Mouse (Mus musculus): ENCODE data around the gene Ms4a2. TPM values are rescaled to one million over a fixed set of nuclear protein-coding genes. Genes with fewer than 3 reads are reported as not detected.

Ms4a2 gene
- polyA plus RNA-seq, 1 experiment from 2014 or later: not detected

GRCm38 (mm10) chr19:11611541-11611945 is 12.0 kb downstream of the Ms4a2 start:
- H3K9ac ChIP-seq (ENCODE audit: low read length): no peak overlapping the region
- 39% methylated on average over 6 of the region's 6 CpGs for WGBS
- ATAC-seq: peak; percentile 62; the same call in 1 of the 2 replicates

GRCm38 (mm10) chr19:11608172-11608571 is 15.3 kb downstream of the Ms4a2 start:
- Histone ChIP-seq H3K4me3 (ENCODE audit: low read depth, low read length) (no peak overlapping the region), H3K27ac (ENCODE audit: low read depth, low read length) (no peak overlapping the region), H3K9ac (ENCODE audit: low read length) (no peak overlapping the region), H3K4me1 (ENCODE audit: control insufficient read depth, insufficient read depth, low read length) (no peaks in the 10 kb centered on the region), H3K36me3 (ENCODE audit: control insufficient read depth, insufficient read depth, low read length) (no peaks in the 10 kb centered on the region), H3K4me2 (ENCODE audit: low read length) (no peak overlapping the region), H3K9me3 (replicated peaks; ENCODE audit: control insufficient read depth, low read length) (no peaks in the 10 kb centered on the region), H3K27me3 (replicated peaks; ENCODE audit: control insufficient read depth, insufficient read depth, low read length) (no peaks in the 10 kb centered on the region)
- DNase-seq (ENCODE audit: low spot score) (peak; percentile 52), ATAC-seq (peak; percentile 55; the same call in 1 of the 2 replicates)
- 3% methylated on average over 1 of the region's 1 CpGs for WGBS

More at GRCm38 (mm10) chr19:11611541-11611945, 12.0 kb downstream of the Ms4a2 start:
- no peaks in the 10 kb centered on the region for H3K4me1 ChIP-seq (ENCODE audit: control insufficient read depth, insufficient read depth, low read length)
- no peak overlapping the region for H3K4me3 ChIP-seq (ENCODE audit: low read depth, low read length)
- no peaks in the 10 kb centered on the region for H3K9me3 ChIP-seq (replicated peaks; ENCODE audit: control insufficient read depth, low read length)
- H3K36me3 ChIP-seq (ENCODE audit: control insufficient read depth, insufficient read depth, low read length): no peaks in the 10 kb centered on the region
- DNase-seq (ENCODE audit: low spot score): peak; percentile 76
- no peaks in the 10 kb centered on the region for H3K27me3 ChIP-seq (replicated peaks; ENCODE audit: control insufficient read depth, insufficient read depth, low read length)
- H3K4me2 ChIP-seq (ENCODE audit: low read length): no peak overlapping the region
- H3K27ac ChIP-seq (ENCODE audit: low read depth, low read length): no peak overlapping the region

GRCm38 (mm10) chr19:11604603-11605002 is 18.9 kb downstream of the Ms4a2 start, which contains the start of gene Ms4a6d:
Ms4a6d (minus strand) TSS chr19:11604849.
- no peaks in the 10 kb centered on the region for H3K4me1 ChIP-seq (ENCODE audit: control insufficient read depth, insufficient read depth, low read length)
- no peak within 1 kb of the TSS for H3K4me2 ChIP-seq (ENCODE audit: low read length)
- no peak within 1 kb of the TSS for H3K27ac ChIP-seq (ENCODE audit: low read depth, low read length)
- H3K9me3 ChIP-seq (replicated peaks; ENCODE audit: control insufficient read depth, low read length): no peaks in the 10 kb centered on the region
- no peak within 1 kb of the TSS for H3K9ac ChIP-seq (ENCODE audit: low read length)
- H3K27me3 ChIP-seq (replicated peaks; ENCODE audit: control insufficient read depth, insufficient read depth, low read length): no peaks in the 10 kb centered on the region
- WGBS: 92% methylated on average over 2 of the region's 2 CpGs
- no peak within 1 kb of the TSS for H3K4me3 ChIP-seq (ENCODE audit: low read depth, low read length)
- no peaks in the 10 kb centered on the region for H3K36me3 ChIP-seq (ENCODE audit: control insufficient read depth, insufficient read depth, low read length)
- ATAC-seq (no peak), DNase-seq (ENCODE audit: low spot score) (no peak)

GRCm38 (mm10) chr19:11602026-11602425 is 21.5 kb downstream of the Ms4a2 start:
- ATAC-seq: no peak
- Histone ChIP-seq H3K9ac (ENCODE audit: low read length) (no peak overlapping the region), H3K4me2 (ENCODE audit: low read length) (no peak overlapping the region), H3K4me1 (ENCODE audit: control insufficient read depth, insufficient read depth, low read length) (no peaks in the 10 kb centered on the region), H3K4me3 (ENCODE audit: low read depth, low read length) (no peak overlapping the region), H3K9me3 (replicated peaks; ENCODE audit: control insufficient read depth, low read length) (no peaks in the 10 kb centered on the region), H3K27ac (ENCODE audit: low read depth, low read length) (no peak overlapping the region), H3K27me3 (replicated peaks; ENCODE audit: control insufficient read depth, insufficient read depth, low read length) (no peaks in the 10 kb centered on the region), H3K36me3 (ENCODE audit: control insufficient read depth, insufficient read depth, low read length) (no peaks in the 10 kb centered on the region)
- WGBS: 86% methylated on average over 2 of the region's 2 CpGs
- DNase-seq (ENCODE audit: low spot score): no peak

GRCm38 (mm10) chr19:11601349-11601748 is 22.2 kb downstream of the Ms4a2 start:
- Histone ChIP-seq H3K27ac (ENCODE audit: low read depth, low read length) (no peak overlapping the region), H3K4me3 (ENCODE audit: low read depth, low read length) (no peak overlapping the region), H3K9me3 (replicated peaks; ENCODE audit: control insufficient read depth, low read length) (no peaks in the 10 kb centered on the region), H3K9ac (ENCODE audit: low read length) (no peak overlapping the region), H3K36me3 (ENCODE audit: control insufficient read depth, insufficient read depth, low read length) (no peaks in the 10 kb centered on the region), H3K27me3 (replicated peaks; ENCODE audit: control insufficient read depth, insufficient read depth, low read length) (no peaks in the 10 kb centered on the region), H3K4me1 (ENCODE audit: control insufficient read depth, insufficient read depth, low read length) (no peaks in the 10 kb centered on the region), H3K4me2 (ENCODE audit: low read length) (no peak overlapping the region)
- WGBS: 96% methylated on average over 3 of the region's 3 CpGs
- DNase-seq (ENCODE audit: low spot score) (no peak), ATAC-seq (no peak)

- ATAC-seq (no peak), DNase-seq (ENCODE audit: low spot score) (no peak)
- Histone ChIP-seq H3K9me3 (replicated peaks; ENCODE audit: control insufficient read depth, low read length) (no peaks in the 10 kb centered on the region), H3K4me3 (ENCODE audit: low read depth, low read length) (no peak overlapping the region), H3K27me3 (replicated peaks; ENCODE audit: control insufficient read depth, insufficient read depth, low read length) (no peaks in the 10 kb centered on the region), H3K4me1 (ENCODE audit: control insufficient read depth, insufficient read depth, low read length) (no peaks in the 10 kb centered on the region), H3K27ac (ENCODE audit: low read depth, low read length) (no peak overlapping the region), H3K4me2 (ENCODE audit: low read length) (no peak overlapping the region), H3K9ac (ENCODE audit: low read length) (no peak overlapping the region), H3K36me3 (ENCODE audit: control insufficient read depth, insufficient read depth, low read length) (no peaks in the 10 kb centered on the region)
- 68% methylated on average over 2 of the region's 2 CpGs for WGBS
Observed at GRCm38 (mm10) chr19:11589891-11590449, 33.5 kb downstream of the Ms4a2 start.

GRCm38 (mm10) chr19:11589205-11589604 is 34.3 kb downstream of the Ms4a2 start:
- H3K9me3 ChIP-seq (replicated peaks; ENCODE audit: control insufficient read depth, low read length): no peaks in the 10 kb centered on the region
- ATAC-seq (no peak), DNase-seq (ENCODE audit: low spot score) (no peak)
- no peaks in the 10 kb centered on the region for H3K27me3 ChIP-seq (replicated peaks; ENCODE audit: control insufficient read depth, insufficient read depth, low read length)
- no peak overlapping the region for H3K4me2 ChIP-seq (ENCODE audit: low read length)
- H3K36me3 ChIP-seq (ENCODE audit: control insufficient read depth, insufficient read depth, low read length): no peaks in the 10 kb centered on the region
- H3K27ac ChIP-seq (ENCODE audit: low read depth, low read length): no peak overlapping the region
- no peaks in the 10 kb centered on the region for H3K4me1 ChIP-seq (ENCODE audit: control insufficient read depth, insufficient read depth, low read length)
- H3K4me3 ChIP-seq (ENCODE audit: low read depth, low read length): no peak overlapping the region
- 75% methylated on average over 4 of the region's 4 CpGs for WGBS
- H3K9ac ChIP-seq (ENCODE audit: low read length): no peak overlapping the region

GRCm38 (mm10) chr19:11574965-11575364 is 48.6 kb downstream of the Ms4a2 start:
- ATAC-seq (no peak), DNase-seq (ENCODE audit: low spot score) (peak; percentile 0)
- no peak overlapping the region for H3K4me2 ChIP-seq (ENCODE audit: low read length)
- H3K4me1 ChIP-seq (ENCODE audit: control insufficient read depth, insufficient read depth, low read length): no peaks in the 10 kb centered on the region
- no peaks in the 10 kb centered on the region for H3K27me3 ChIP-seq (replicated peaks; ENCODE audit: control insufficient read depth, insufficient read depth, low read length)
- H3K4me3 ChIP-seq (ENCODE audit: low read depth, low read length): no peak overlapping the region
- 83% methylated on average over 8 of the region's 8 CpGs for WGBS
- H3K9ac ChIP-seq (ENCODE audit: low read length): no peak overlapping the region
- no peaks in the 10 kb centered on the region for H3K36me3 ChIP-seq (ENCODE audit: control insufficient read depth, insufficient read depth, low read length)
- H3K9me3 ChIP-seq (replicated peaks; ENCODE audit: control insufficient read depth, low read length): no peaks in the 10 kb centered on the region
- H3K27ac ChIP-seq (ENCODE audit: low read depth, low read length): no peak overlapping the region
